Mouse (Mus musculus) bone marrow, adult 2 months (tissue): ENCODE results near the gene Stat1.

Experiments
- CTCF ChIP-seq: fragments of 200-500 bp; IDR thresholded peaks from 2 replicates; pipeline ENCODE4 v1.5.1; 2011; ENCODE audit warnings: low read length, control low read depth; ENCODE audit not compliant: control insufficient read depth, insufficient read depth
- POLR2A ChIP-seq: fragments of 200-500 bp; IDR thresholded peaks from 2 replicates; pipeline ENCODE4 v1.6.1; 2011; ENCODE audit warnings: low read depth, mild to moderate bottlenecking, control low read depth, low read length, borderline replicate concordance; ENCODE audit not compliant: control insufficient read depth

DNA sequence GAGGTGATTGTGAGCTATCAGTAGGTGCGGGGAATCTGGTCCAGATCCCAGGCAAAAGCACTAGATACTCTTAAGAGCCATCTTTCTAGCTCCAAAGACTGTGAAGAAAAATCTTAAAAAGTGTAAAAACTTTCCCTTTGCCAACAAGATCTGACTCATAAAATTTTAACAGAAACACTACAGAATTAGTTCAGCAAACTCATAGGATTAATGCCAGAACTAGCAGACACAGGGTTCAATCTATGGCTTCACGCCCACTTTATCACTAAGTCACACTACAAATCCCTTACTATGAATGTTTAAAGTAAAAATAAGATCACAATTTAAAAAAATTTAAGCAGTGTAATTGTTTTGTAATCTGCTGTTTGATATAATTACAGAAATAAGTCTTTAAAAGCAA lies 63.8 kb downstream of the Stat1 start:
- TF ChIP-seq CTCF (no peak), POLR2A (no peak)
